8 mouse cellular contexts compared by ENCODE assay signal in genomic region chr15:101076071-101077000, GRCm38 (mm10). TPM values are rescaled to one million over a fixed set of nuclear protein-coding genes. Genes with fewer than 3 reads are reported as not detected.
DNase-seq lines count a peak whose midpoint lies in the region; ATAC-seq and TF ChIP-seq lines count a peak whose summit lies in the region.

No protein-coding gene starts in this region.

- WGBS in lung, postnatal 0 days, result 23% methylated on average over 26 of the region's 26 CpGs
- WGBS in hindbrain, embryonic 14.5 days, result 3% methylated on average over 26 of the region's 26 CpGs
- 23% methylated on average over 26 of the region's 26 CpGs for WGBS in liver, embryonic 12.5 days (ENCODE audit: insufficient replicate concordance)
- WGBS in stomach, postnatal 0 days, result 33% methylated on average over 26 of the region's 26 CpGs

- H3K9ac ChIP-seq in lung, postnatal 0 days (replicated peaks; ENCODE audit: low read depth), result no peak overlapping the region
- peak overlapping the region; percentile 87 for H3K9ac ChIP-seq in hindbrain, embryonic 14.5 days
- H3K9ac ChIP-seq in liver, embryonic 12.5 days, result no peak overlapping the region
- H3K9ac ChIP-seq in stomach, postnatal 0 days (ENCODE audit: low read length), result peak overlapping the region; percentile 72; the same call in 1 of the 2 replicates

- peak overlapping the region; percentile 93 for H3K4me2 ChIP-seq in lung, postnatal 0 days (replicated peaks; ENCODE audit: low read depth, low read length)
- peak overlapping the region; percentile 72 for H3K4me2 ChIP-seq in hindbrain, embryonic 14.5 days (replicated peaks)
- peak overlapping the region; percentile 65 for H3K4me2 ChIP-seq in liver, embryonic 12.5 days
- peak overlapping the region; percentile 88 for H3K4me2 ChIP-seq in stomach, postnatal 0 days (replicated peaks; ENCODE audit: low read depth)

- H3K9me3 ChIP-seq in lung, postnatal 0 days (ENCODE audit: low read length), result no peaks in the 10 kb centered on the region
- H3K9me3 ChIP-seq in hindbrain, embryonic 14.5 days (ENCODE audit: control insufficient read depth, low read length), result no peaks in the 10 kb centered on the region
- H3K9me3 ChIP-seq in liver, embryonic 12.5 days (replicated peaks), result no peaks in the 10 kb centered on the region
- no peaks in the 10 kb centered on the region for H3K9me3 ChIP-seq in stomach, postnatal 0 days (ENCODE audit: control insufficient read depth, low read length)

- H3K36me3 ChIP-seq in lung, postnatal 0 days (ENCODE audit: insufficient read depth, low read length), result no peaks in the 10 kb centered on the region
- no peaks in the 10 kb centered on the region for H3K36me3 ChIP-seq in hindbrain, embryonic 14.5 days (replicated peaks; ENCODE audit: control insufficient read depth, insufficient read depth)
- H3K36me3 ChIP-seq in liver, embryonic 12.5 days, result no peaks in the 10 kb centered on the region
- H3K36me3 ChIP-seq in stomach, postnatal 0 days (ENCODE audit: control insufficient read depth, insufficient read depth, low read length), result no peaks in the 10 kb centered on the region

- peaks cover 25% of the 10 kb centered on the region for H3K4me1 ChIP-seq in lung, postnatal 0 days (ENCODE audit: insufficient read depth, low read depth, low read length)
- H3K4me1 ChIP-seq in hindbrain, embryonic 14.5 days (replicated peaks; ENCODE audit: control insufficient read depth, insufficient read depth, low read length), result peaks cover 25% of the 10 kb centered on the region
- H3K4me1 ChIP-seq in liver, embryonic 12.5 days, result peaks cover 33% of the 10 kb centered on the region
- peaks cover 2% of the 10 kb centered on the region; the same call in 1 of the 2 replicates for H3K4me1 ChIP-seq in stomach, postnatal 0 days (replicated peaks; ENCODE audit: control insufficient read depth, insufficient read depth)

- H3K27ac ChIP-seq in lung, postnatal 0 days (ENCODE audit: low read length), result no peak overlapping the region
- H3K27ac ChIP-seq in hindbrain, embryonic 14.5 days, result peak overlapping the region; percentile 44
- H3K27ac ChIP-seq in liver, embryonic 12.5 days, result no peak overlapping the region
- no peak overlapping the region for H3K27ac ChIP-seq in stomach, postnatal 0 days (replicated peaks)

- H3K27me3 ChIP-seq in lung, postnatal 0 days (replicated peaks; ENCODE audit: insufficient read depth, low read length), result no peaks in the 10 kb centered on the region
- no peaks in the 10 kb centered on the region for H3K27me3 ChIP-seq in hindbrain, embryonic 14.5 days (ENCODE audit: control insufficient read depth, insufficient read depth, low read length)
- H3K27me3 ChIP-seq in liver, embryonic 12.5 days (replicated peaks), result peaks cover 77% of the 10 kb centered on the region
- H3K27me3 ChIP-seq in stomach, postnatal 0 days (ENCODE audit: control insufficient read depth, insufficient read depth, low read length), result no peaks in the 10 kb centered on the region

- no peak for TF ChIP-seq EP300 in lung, postnatal 0 days (IDR thresholded peaks at IDR 0.05)
- TF ChIP-seq EP300 in stomach, postnatal 0 days (optimal IDR thresholded peaks at IDR 0.05), result no peak

- no peak for TF ChIP-seq CTCF in lung, postnatal 0 days (IDR thresholded peaks at IDR 0.05)
- TF ChIP-seq CTCF in stomach, postnatal 0 days (IDR thresholded peaks at IDR 0.05; ENCODE audit: low read depth), result no peak

- ATAC-seq in lung, postnatal 0 days, result no peak
- 0 out of 2 replicates have a peak, but pooled peaks have one; percentile 12 for ATAC-seq in hindbrain, embryonic 14.5 days (ENCODE audit: low FRiP score)
- ATAC-seq in liver, embryonic 12.5 days, result no peak
- no peak for ATAC-seq in stomach, postnatal 0 days (ENCODE audit: low FRiP score, low TSS enrichment)

- H3K4me3 ChIP-seq in lung, postnatal 0 days (ENCODE audit: low read depth, low read length), result peak overlapping the region; percentile 87
- H3K4me3 ChIP-seq in hindbrain, embryonic 14.5 days (replicated peaks; ENCODE audit: low read length), result peak overlapping the region; percentile 66
- 0 out of 2 replicates have a peak overlapping the region, but pooled peaks have one; percentile 59 for H3K4me3 ChIP-seq in liver, embryonic 12.5 days
- H3K4me3 ChIP-seq in stomach, postnatal 0 days (ENCODE audit: low read depth, low read length), result peak overlapping the region; percentile 78

- intact Hi-C loops in gastrocnemius, postnatal 36 days (cut with DNase I), result no loop called here

- no peak for DNase-seq in lung, postnatal 0 days (ENCODE audit: low spot score)
- DNase-seq in lung, adult 18-20 months, result no peak
- DNase-seq in hindbrain, embryonic 14.5 days (ENCODE audit: low spot score), result no peak
- no peak for DNase-seq in stomach, postnatal 0 days (ENCODE audit: low spot score)
- no peak for DNase-seq in gastrocnemius, postnatal 36 days
- no peak for DNase-seq in cerebellum, adult 11 months
- no peak for DNase-seq in testis, postnatal 14 days (ENCODE audit: low spot score)

RNA-seq across cellular contexts. Expression of gene Fignl2, which starts 2.0 kb away (rescaled TPM):
- 0.48 and 0.60 TPM in 2 replicates for polyA plus RNA-seq in lung, postnatal 0 days (2015; fragmentation: Nextera tagmentation; extraction: Ambion mirVana)
- polyA plus RNA-seq in hindbrain, embryonic 14.5 days (2014; fragmentation: Nextera tagmentation; extraction: Ambion mirVana), result 0.16 and 0.17 TPM in 2 replicates
- polyA plus RNA-seq in liver, embryonic 12.5 days (2016; fragmentation: Nextera tagmentation; extraction: Ambion mirVana), result 0.17 and 0.25 TPM in 2 replicates
- polyA plus RNA-seq in stomach, postnatal 0 days (2015; fragmentation: Nextera tagmentation; extraction: Ambion mirVana), result 0.19 and 0.22 TPM in 2 replicates
- total RNA-seq in gastrocnemius, postnatal 36 days (2021), result under 1 TPM; 0.54 to 0.74 TPM

RNA-seq across cellular contexts. Expression of gene Gm47841, which starts 29.1 kb away (rescaled TPM):
- not detected in 2 replicates for polyA plus RNA-seq in lung, postnatal 0 days (2015; fragmentation: Nextera tagmentation; extraction: Ambion mirVana)
- polyA plus RNA-seq in hindbrain, embryonic 14.5 days (2014; fragmentation: Nextera tagmentation; extraction: Ambion mirVana), result not detected in 2 replicates
- not detected in 2 replicates for polyA plus RNA-seq in liver, embryonic 12.5 days (2016; fragmentation: Nextera tagmentation; extraction: Ambion mirVana)
- polyA plus RNA-seq in stomach, postnatal 0 days (2015; fragmentation: Nextera tagmentation; extraction: Ambion mirVana), result not detected in 2 replicates
- not detected for total RNA-seq in gastrocnemius, postnatal 36 days (2021)

RNA-seq across cellular contexts. Expression of gene Ankrd33, which starts 39.2 kb away (rescaled TPM):
- polyA plus RNA-seq in lung, postnatal 0 days (2015; fragmentation: Nextera tagmentation; extraction: Ambion mirVana), result 0.13 TPM in 1 of 2 replicates, not detected in the other
- polyA plus RNA-seq in hindbrain, embryonic 14.5 days (2014; fragmentation: Nextera tagmentation; extraction: Ambion mirVana), result not detected in 2 replicates
- not detected in 2 replicates for polyA plus RNA-seq in liver, embryonic 12.5 days (2016; fragmentation: Nextera tagmentation; extraction: Ambion mirVana)
- polyA plus RNA-seq in stomach, postnatal 0 days (2015; fragmentation: Nextera tagmentation; extraction: Ambion mirVana), result not detected in 2 replicates
- total RNA-seq in gastrocnemius, postnatal 36 days (2021), result not detected

RNA-seq across cellular contexts. Expression of gene Acvrl1, which starts 52.0 kb away (rescaled TPM):
- polyA plus RNA-seq in lung, postnatal 0 days (2015; fragmentation: Nextera tagmentation; extraction: Ambion mirVana), result 159 and 168 TPM in 2 replicates
- 5.7 and 6.2 TPM in 2 replicates for polyA plus RNA-seq in hindbrain, embryonic 14.5 days (2014; fragmentation: Nextera tagmentation; extraction: Ambion mirVana)
- polyA plus RNA-seq in liver, embryonic 12.5 days (2016; fragmentation: Nextera tagmentation; extraction: Ambion mirVana), result 1.8 TPM in 2 replicates
- polyA plus RNA-seq in stomach, postnatal 0 days (2015; fragmentation: Nextera tagmentation; extraction: Ambion mirVana), result 13.5 and 15.2 TPM in 2 replicates
- total RNA-seq in gastrocnemius, postnatal 36 days (2021), result 1 to 10 TPM; 8.5 to 9.2 TPM

Comparison
In these comparisons a context has a peak if more than half of its experiments do, and no peak if none do; other contexts are left out.
1. H3K9ac ChIP-seq: peak in hindbrain, embryonic 14.5 days (single experiment) and stomach, postnatal 0 days (single experiment); none in lung, postnatal 0 days (single experiment) and liver, embryonic 12.5 days (single experiment).
2. Peak in every context shown above with its lines, with median percentiles within 50 percentile points of each other: H3K4me2 ChIP-seq and H3K4me3 ChIP-seq.